In genomic region chr16:77014321-77015211, GRCm38 (mm10) we compare ENCODE assay signal across 8 mouse cellular contexts. TPM values are rescaled to one million over a fixed set of nuclear protein-coding genes. Genes with fewer than 3 reads are reported as not detected.
A peak's percentile ranks its signal among the peaks of the same experiment; 100 is the strongest.
DNase-seq lines count a peak whose midpoint lies in the region; ATAC-seq and TF ChIP-seq lines count a peak whose summit lies in the region.

No protein-coding gene starts in this region.

- intact Hi-C loops in left cerebral cortex, postnatal 25 days (cut with DNase I) = loop anchor here (5.0 kb wide), 2 partner anchors 62 to 102 kb away; no protein-coding TSS in a partner anchor

- 1% methylated on average over 17 of the region's 17 CpGs for WGBS in kidney, postnatal 0 days
- WGBS in heart, postnatal 0 days = 3% methylated on average over 17 of the region's 17 CpGs
- WGBS in midbrain, embryonic 10.5 days = 5% methylated on average over 17 of the region's 17 CpGs

- DNase-seq in kidney, postnatal 0 days (ENCODE audit: low spot score) = peak; percentile 22
- no peak for DNase-seq in kidney, postnatal 36 days
- peak; percentile 8 for DNase-seq in ZHBTc4 (ENCODE audit: low read depth, low spot score)
- DNase-seq in heart, postnatal 0 days (ENCODE audit: low spot score) = peak; percentile 38
- DNase-seq in midbrain, embryonic 10.5 days (ENCODE audit: low spot score) = no peak
- no peak for DNase-seq in MN1 (ENCODE audit: low spot score)
- no peak for DNase-seq in spleen, postnatal 10 days (ENCODE audit: low spot score in 2 of 2)
- no peak for DNase-seq in left cerebral cortex, postnatal 25 days (ENCODE audit: low spot score in 2 of 2)

- no peaks in the 10 kb centered on the region for H3K9me3 ChIP-seq in kidney, postnatal 0 days (replicated peaks; ENCODE audit: low read length)
- no peaks in the 10 kb centered on the region for H3K9me3 ChIP-seq in heart, postnatal 0 days (replicated peaks; ENCODE audit: control insufficient read depth, low read length)
- no peaks in the 10 kb centered on the region for H3K9me3 ChIP-seq in midbrain, embryonic 10.5 days (replicated peaks)

- H3K27me3 ChIP-seq in kidney, postnatal 0 days (ENCODE audit: insufficient read depth, low read length) = no peaks in the 10 kb centered on the region
- no peaks in the 10 kb centered on the region for H3K27me3 ChIP-seq in heart, postnatal 0 days (ENCODE audit: control insufficient read depth, insufficient read depth, low read length)
- no peaks in the 10 kb centered on the region for H3K27me3 ChIP-seq in midbrain, embryonic 10.5 days (ENCODE audit: low read depth, poor library complexity, severe bottlenecking)

- peak overlapping the region; percentile 91 for H3K9ac ChIP-seq in kidney, postnatal 0 days (ENCODE audit: low read depth, low read length)
- peak overlapping the region; percentile 96 for H3K9ac ChIP-seq in heart, postnatal 0 days (replicated peaks; ENCODE audit: low read depth, low read length)

- no peak for TF ChIP-seq CTCF in kidney, postnatal 0 days (IDR thresholded peaks at IDR 0.05; ENCODE audit: low read depth)
- no peak for TF ChIP-seq CTCF in heart, postnatal 0 days (IDR thresholded peaks at IDR 0.05; ENCODE audit: low read depth)

- H3K27ac ChIP-seq in kidney, postnatal 0 days = peak overlapping the region; percentile 97
- peak overlapping the region; percentile 91 for H3K27ac ChIP-seq in heart, postnatal 0 days (ENCODE audit: low read depth)
- peak overlapping the region; percentile 95 for H3K27ac ChIP-seq in midbrain, embryonic 10.5 days (replicated peaks)

- no peaks in the 10 kb centered on the region for H3K36me3 ChIP-seq in kidney, postnatal 0 days (ENCODE audit: insufficient read depth, low read length)
- H3K36me3 ChIP-seq in heart, postnatal 0 days (replicated peaks; ENCODE audit: control insufficient read depth, insufficient read depth, low read length) = no peaks in the 10 kb centered on the region
- H3K36me3 ChIP-seq in midbrain, embryonic 10.5 days = no peaks in the 10 kb centered on the region

- TF ChIP-seq EP300 in heart, postnatal 0 days (IDR thresholded peaks at IDR 0.05; ENCODE audit: low read depth) = no peak

- peaks cover 11% of the 10 kb centered on the region for H3K4me1 ChIP-seq in kidney, postnatal 0 days (replicated peaks; ENCODE audit: insufficient read depth, low read length)
- H3K4me1 ChIP-seq in heart, postnatal 0 days (ENCODE audit: control insufficient read depth, insufficient read depth) = peaks cover 24% of the 10 kb centered on the region
- peaks cover 40% of the 10 kb centered on the region for H3K4me1 ChIP-seq in midbrain, embryonic 10.5 days

- H3K4me2 ChIP-seq in kidney, postnatal 0 days (ENCODE audit: low read length) = peak overlapping the region; percentile 83
- peak overlapping the region; percentile 88 for H3K4me2 ChIP-seq in heart, postnatal 0 days (ENCODE audit: low read depth, low read length)

- H3K4me3 ChIP-seq in kidney, postnatal 0 days (replicated peaks; ENCODE audit: low read depth, low read length) = peak overlapping the region; percentile 84
- H3K4me3 ChIP-seq in heart, postnatal 0 days (ENCODE audit: low read depth, low read length) = peak overlapping the region; percentile 78
- peak overlapping the region; percentile 81 for H3K4me3 ChIP-seq in midbrain, embryonic 10.5 days

- no peak for ATAC-seq in kidney, postnatal 0 days (replicated peaks; ENCODE audit: low FRiP score, low read depth)
- ATAC-seq in heart, postnatal 0 days (ENCODE audit: insufficient read depth, low read depth) = no peak

RNA-seq across cellular contexts. Expression of gene Usp25, which starts 1.1 kb away (rescaled TPM):
- 20.4 and 21.7 TPM in 2 replicates for polyA plus RNA-seq in kidney, postnatal 0 days (2015; fragmentation: Nextera tagmentation; extraction: Ambion mirVana)
- total RNA-seq in heart, postnatal 0 days (2014; rRNA removed; ENCODE audit: low replicate concordance) = 33.7 and 39.1 TPM in 2 replicates
- polyA plus RNA-seq in heart, postnatal 0 days (2015; fragmentation: Nextera tagmentation; extraction: Ambion mirVana) = 22.4 and 25.4 TPM in 2 replicates
- 17.2 and 17.7 TPM in 2 replicates for polyA plus RNA-seq in midbrain, embryonic 10.5 days (2016; fragmentation: Nextera tagmentation; extraction: Ambion mirVana)
- 10 to 100 TPM; 29.5 to 29.7 TPM for total RNA-seq in left cerebral cortex, postnatal 25 days (2021)

Comparison
In these comparisons a context has a peak if more than half of its experiments do, and no peak if none do; other contexts are left out.
1. DNase-seq: peak in kidney, postnatal 0 days (single experiment), ZHBTc4 (single experiment) and heart, postnatal 0 days (single experiment); none in kidney, postnatal 36 days (0 of 2), midbrain, embryonic 10.5 days (single experiment), MN1 (single experiment), spleen, postnatal 10 days (0 of 2) and left cerebral cortex, postnatal 25 days (0 of 2).
2. Peak in every context shown above with its lines, with median percentiles within 50 percentile points of each other: H3K27ac ChIP-seq and H3K4me3 ChIP-seq.